Mouse (Mus musculus) liver, embryonic 13.5 days (tissue): ENCODE measurements around the gene Fam53b. TPM values are rescaled to one million over a fixed set of nuclear protein-coding genes. Genes with fewer than 3 reads are reported as not detected.

Source experiments
- ATAC-seq: fragments of 200-750 bp; cut with Nextera tagmentation; 2 replicates; pipeline ENCODE4 v1.8.0; 2017; ENCODE audit warnings: low read depth, mild to moderate bottlenecking, moderate number of reproducible peaks, moderate library complexity
- DNase-seq: peaks from one replicate; pipeline ENCODE4 v3.0.0; 2022
- H3K27ac ChIP-seq: fragments of 300-500 bp; sonication (generic); 2 replicates; pipeline ENCODE4 v1.5.1; 2015; ENCODE audit warnings: moderate library complexity, mild to moderate bottlenecking, inconsistent platforms
- H3K27me3 ChIP-seq: fragments of 300-500 bp; sonication (generic); 2 replicates; pipeline ENCODE4 v1.6.1; 2015; ENCODE audit warnings: mild to moderate bottlenecking, inconsistent platforms
- H3K36me3 ChIP-seq: fragments of 300-500 bp; sonication (generic); 2 replicates; pipeline ENCODE4 v1.6.1; 2015; ENCODE audit warnings: mild to moderate bottlenecking, inconsistent platforms
- H3K4me1 ChIP-seq: fragments of 300-500 bp; sonication (generic); replicated peaks from 2 replicates; pipeline ENCODE4 v1.6.1; 2015; ENCODE audit warnings: inconsistent platforms
- H3K4me2 ChIP-seq: fragments of 300-500 bp; sonication (generic); 2 replicates; pipeline ENCODE4 v1.6.1; 2015; ENCODE audit warnings: inconsistent platforms, mild to moderate bottlenecking, moderate library complexity
- H3K4me3 ChIP-seq: fragments of 300-500 bp; sonication (generic); replicated peaks from 2 replicates; pipeline ENCODE4 v1.5.1; 2015; ENCODE audit warnings: mild to moderate bottlenecking, inconsistent platforms
- H3K9ac ChIP-seq: fragments of 300-500 bp; sonication (generic); 2 replicates; pipeline ENCODE4 v1.6.1; 2015; ENCODE audit warnings: mild to moderate bottlenecking, inconsistent platforms
- H3K9me3 ChIP-seq: fragments of 300-500 bp; sonication (generic); replicated peaks from 2 replicates; pipeline ENCODE4 v1.6.1; 2016; ENCODE audit warnings: inconsistent platforms
- WGBS: fragments of 180-500 bp; shearing (Covaris S2); methylation state at CpG from one replicate; pipeline ENCODE4 v1.1.7; 2015; ENCODE audit not compliant: insufficient replicate concordance; 5-methylcytosine and 5-hydroxymethylcytosine counted together
- polyA plus RNA-seq: library from polyadenylated mRNA; unstranded; fragments of >200 nt; fragmentation: Nextera tagmentation; extraction: Ambion mirVana; gene quantifications from 2 replicates; pipeline ENCODE4 v1.2.1, GENCODE M21; 2015

Gene Fam53b
- polyA plus RNA-seq, 1 experiment from 2014 or later = 19.1 TPM

DNA sequence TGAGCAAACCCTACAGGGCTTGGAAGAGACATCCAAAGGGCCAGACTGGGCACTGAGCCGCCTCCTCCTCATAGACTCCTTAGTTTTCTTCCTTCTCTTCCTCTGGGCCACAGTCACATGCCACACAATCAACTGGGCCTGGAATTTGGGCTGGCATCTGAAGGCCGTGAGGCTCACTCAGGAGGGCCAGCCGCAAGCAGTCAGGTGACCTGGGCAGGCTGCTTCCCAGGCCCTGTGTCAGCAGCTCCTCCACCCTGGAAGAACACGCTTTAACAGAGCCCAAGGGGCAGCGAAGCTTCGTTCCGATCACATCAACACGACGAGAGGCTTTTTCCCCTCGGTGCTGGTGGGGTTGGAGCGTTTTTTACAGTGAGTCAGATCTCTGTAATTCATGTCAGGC is 11.0 kb downstream of the Fam53b start:
- DNase-seq = no peak
- Histone ChIP-seq H3K4me3 (no peak overlapping the region), H3K9me3 (no peaks in the 10 kb centered on the region), H3K27ac (peak overlapping the region; percentile 10; the same call in 1 of the 2 replicates), H3K4me2 (no peak overlapping the region), H3K9ac (no peak overlapping the region), H3K36me3 (0 out of 2 replicates have a peak, but pooled peaks cover 3% of the 10 kb centered on the region), H3K4me1 (peaks cover 92% of the 10 kb centered on the region), H3K27me3 (no peaks in the 10 kb centered on the region)
- ATAC-seq = no peak
- WGBS = 83% methylated on average over 11 of the region's 11 CpGs

DNA sequence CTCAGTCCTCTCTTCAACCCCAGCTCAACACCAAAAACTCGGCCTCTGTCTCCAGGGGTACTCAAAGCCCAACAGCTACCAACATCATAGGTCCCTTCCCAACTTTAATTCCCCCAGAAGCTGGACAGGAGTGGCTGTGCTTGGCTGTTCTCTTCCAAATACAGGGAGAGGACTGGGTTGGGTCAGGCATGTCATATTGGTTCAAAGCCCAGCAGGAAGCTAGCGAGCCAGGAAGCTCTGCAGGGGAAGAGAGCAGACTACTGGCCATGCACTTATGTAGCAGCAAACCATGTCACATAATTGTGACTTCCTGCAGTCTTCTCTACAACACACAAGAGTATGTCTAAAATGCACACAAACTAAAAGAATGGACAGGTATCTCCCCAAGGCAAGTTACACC is 11.6 kb downstream of the Fam53b start:
- H3K4me1 ChIP-seq = peaks cover 86% of the 10 kb centered on the region
- H3K9me3 ChIP-seq = no peaks in the 10 kb centered on the region
- H3K4me3 ChIP-seq = no peak overlapping the region
- H3K27ac ChIP-seq = peak overlapping the region; percentile 11; the same call in 1 of the 2 replicates
- H3K4me2 ChIP-seq = no peak overlapping the region
- ATAC-seq = no peak
- H3K9ac ChIP-seq = no peak overlapping the region
- DNase-seq = no peak
- 72% methylated on average over 2 of the region's 2 CpGs for WGBS
- H3K27me3 ChIP-seq = no peaks in the 10 kb centered on the region
- H3K36me3 ChIP-seq = 0 out of 2 replicates have a peak, but pooled peaks cover 3% of the 10 kb centered on the region

- Histone ChIP-seq H3K27me3 (no peaks in the 10 kb centered on the region), H3K4me2 (no peak overlapping the region), H3K36me3 (0 out of 2 replicates have a peak, but pooled peaks cover 3% of the 10 kb centered on the region), H3K9me3 (no peaks in the 10 kb centered on the region), H3K27ac (peak overlapping the region; percentile 11; the same call in 1 of the 2 replicates), H3K4me3 (no peak overlapping the region), H3K4me1 (peaks cover 80% of the 10 kb centered on the region), H3K9ac (no peak overlapping the region)
- no peak for DNase-seq
- 73% methylated on average over 5 of the region's 5 CpGs for WGBS
- ATAC-seq = no peak
These were observed 12.2 kb downstream of the Fam53b start for GRCm38 (mm10) chr7:132801509-132801908.

- no peak for ATAC-seq
- no peak for DNase-seq
- peak overlapping the region; percentile 54 for H3K27ac ChIP-seq
These were observed 12.8 kb downstream of the Fam53b start for GRCm38 (mm10) chr7:132800868-132801267.

DNA sequence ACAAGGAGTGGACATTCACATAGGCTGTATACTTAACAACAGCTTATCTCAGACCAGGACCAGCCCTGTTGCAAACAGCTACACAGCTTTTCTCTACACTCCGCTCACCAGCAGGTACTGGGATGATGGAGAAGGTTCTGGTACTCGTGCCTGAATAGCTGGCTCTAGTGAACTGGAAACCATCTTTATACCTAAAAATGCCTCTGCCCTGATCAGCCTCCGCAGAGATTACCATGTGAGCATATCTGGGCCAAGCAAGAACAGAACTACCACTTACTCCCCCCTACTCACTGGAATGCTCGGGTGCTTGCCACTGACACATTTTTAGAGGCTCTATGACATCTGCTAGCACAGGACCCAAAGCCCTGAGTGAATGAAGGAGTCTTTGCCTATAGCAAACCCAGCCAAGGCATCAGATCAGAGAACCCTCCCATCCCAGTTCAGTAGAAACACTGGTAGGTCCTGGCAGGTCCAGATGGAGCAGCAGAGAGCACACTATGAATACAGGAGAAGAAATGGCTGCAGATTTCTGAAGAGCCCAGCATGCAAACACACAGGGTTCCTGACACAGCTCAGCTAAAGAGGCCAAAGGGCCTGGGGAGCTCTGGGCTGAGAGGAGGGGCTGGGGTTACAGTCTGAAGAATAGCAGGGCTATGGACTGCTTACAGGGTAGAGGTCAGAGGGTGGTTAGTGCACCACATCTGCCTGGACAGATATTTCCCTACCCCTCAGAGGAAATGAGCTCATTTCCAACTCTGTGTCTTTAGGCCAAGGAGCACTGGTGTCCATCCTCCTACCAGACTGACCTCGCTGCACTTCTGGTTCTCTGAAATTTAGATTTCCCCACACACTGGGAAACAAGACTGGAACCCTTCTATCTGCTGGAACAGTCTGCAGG is 14.3 kb downstream of the Fam53b start:
- no peaks in the 10 kb centered on the region for H3K27me3 ChIP-seq
- ATAC-seq (no peak), DNase-seq (no peak)
- H3K9ac ChIP-seq = no peak overlapping the region
- H3K4me2 ChIP-seq = no peak overlapping the region
- WGBS = 76% methylated on average over 5 of the region's 5 CpGs
- no peak overlapping the region for H3K4me3 ChIP-seq
- H3K27ac ChIP-seq = peak overlapping the region; percentile 54; the same call in 1 of the 2 replicates
- peaks cover 64% of the 10 kb centered on the region for H3K4me1 ChIP-seq
- 0 out of 2 replicates have a peak, but pooled peaks cover 3% of the 10 kb centered on the region for H3K36me3 ChIP-seq
- no peaks in the 10 kb centered on the region for H3K9me3 ChIP-seq

More at GRCm38 (mm10) chr7:132800868-132801267, 12.8 kb downstream of the Fam53b start:
- Histone ChIP-seq H3K4me2 (no peak overlapping the region), H3K4me3 (no peak overlapping the region), H3K36me3 (0 out of 2 replicates have a peak, but pooled peaks cover 3% of the 10 kb centered on the region), H3K4me1 (peaks cover 76% of the 10 kb centered on the region), H3K9me3 (no peaks in the 10 kb centered on the region), H3K9ac (no peak overlapping the region), H3K27me3 (no peaks in the 10 kb centered on the region)
- 86% methylated on average over 10 of the region's 10 CpGs for WGBS

DNA sequence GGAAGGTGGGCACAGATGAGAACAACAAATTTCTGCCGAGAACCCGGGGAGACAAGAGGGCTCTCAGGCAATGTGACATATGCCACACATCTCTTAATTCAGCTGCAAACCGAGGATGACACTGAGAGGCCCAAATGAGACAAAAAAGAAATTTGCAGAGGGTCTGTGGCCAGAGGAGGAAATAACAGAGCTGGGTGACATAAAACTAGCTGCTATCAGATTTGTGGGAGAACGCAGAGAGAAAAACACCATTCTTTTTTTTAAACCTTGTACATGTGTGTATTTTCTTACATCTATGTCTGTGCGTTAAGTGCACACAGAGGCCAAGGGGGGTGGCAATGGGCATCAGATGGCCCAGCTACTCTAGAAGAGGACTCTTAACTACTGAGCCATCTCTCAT is 18.5 kb downstream of the Fam53b start:
- Histone ChIP-seq H3K9me3 (no peaks in the 10 kb centered on the region), H3K4me3 (no peak overlapping the region), H3K9ac (no peak overlapping the region), H3K27ac (no peak overlapping the region), H3K4me2 (no peak overlapping the region), H3K27me3 (no peaks in the 10 kb centered on the region), H3K4me1 (peaks cover 50% of the 10 kb centered on the region), H3K36me3 (0 out of 2 replicates have a peak, but pooled peaks cover 3% of the 10 kb centered on the region)
- WGBS = 71% methylated on average over 5 of the region's 5 CpGs
- ATAC-seq (no peak), DNase-seq (no peak)

GRCm38 (mm10) chr7:132793467-132793866 is 20.2 kb downstream of the Fam53b start:
- no peak for DNase-seq

DNA sequence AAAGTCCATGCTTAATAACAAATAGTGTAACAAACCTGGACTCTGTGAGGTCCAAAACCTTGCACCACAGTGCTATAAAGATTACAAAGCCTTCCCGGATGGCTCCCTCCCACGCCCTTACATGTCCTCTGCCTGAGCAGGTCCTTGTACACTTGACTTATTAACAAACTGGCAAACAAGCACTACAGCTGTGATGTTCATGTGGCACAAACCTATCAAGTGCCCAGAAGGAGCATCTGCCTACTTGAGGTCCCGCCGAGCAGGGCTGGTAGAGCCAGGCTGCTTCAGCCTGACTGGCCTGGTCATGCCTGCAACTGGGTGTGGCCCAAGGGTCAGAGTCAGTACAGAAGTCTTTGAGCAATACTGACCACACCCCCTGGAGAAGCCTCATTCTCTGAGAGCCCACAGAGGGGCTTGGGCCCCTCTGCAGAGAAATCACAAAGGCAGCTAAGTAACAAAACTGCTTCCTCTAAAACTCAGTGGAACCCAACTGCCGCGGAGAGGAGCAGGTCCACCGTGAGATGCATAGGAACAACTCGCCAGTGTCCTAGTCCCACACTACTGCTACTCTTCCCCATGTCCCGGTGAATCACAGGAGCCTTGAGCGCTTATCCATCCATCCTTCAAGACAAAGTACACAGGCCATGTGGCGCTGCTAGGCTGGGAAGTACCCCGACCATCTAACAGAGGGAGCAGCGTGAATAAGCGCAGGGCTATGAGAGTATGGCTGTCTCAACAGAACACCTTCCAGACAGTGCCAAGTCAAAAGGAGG is 23.1 kb downstream of the Fam53b start:
- Histone ChIP-seq H3K4me3 (no peak overlapping the region), H3K4me1 (peaks cover 58% of the 10 kb centered on the region), H3K9me3 (no peaks in the 10 kb centered on the region), H3K27ac (no peak overlapping the region), H3K4me2 (no peak overlapping the region), H3K27me3 (no peaks in the 10 kb centered on the region), H3K9ac (no peak overlapping the region), H3K36me3 (no peaks in the 10 kb centered on the region)
- DNase-seq = no peak
- ATAC-seq = no peak
- 70% methylated on average over 14 of the region's 14 CpGs for WGBS

More at GRCm38 (mm10) chr7:132793467-132793866, 20.2 kb downstream of the Fam53b start:
- Histone ChIP-seq H3K4me1 (peaks cover 37% of the 10 kb centered on the region), H3K9ac (no peak overlapping the region), H3K27ac (no peak overlapping the region), H3K4me2 (no peak overlapping the region), H3K4me3 (no peak overlapping the region), H3K27me3 (no peaks in the 10 kb centered on the region), H3K36me3 (0 out of 2 replicates have a peak, but pooled peaks cover 1% of the 10 kb centered on the region), H3K9me3 (no peaks in the 10 kb centered on the region)
- WGBS = 64% methylated on average over 6 of the region's 6 CpGs
- ATAC-seq = no peak

- 88% methylated on average over 13 of the region's 13 CpGs for WGBS
- no peak overlapping the region for H3K27ac ChIP-seq
- DNase-seq (no peak), ATAC-seq (no peak)
- H3K4me1 ChIP-seq = peaks cover 62% of the 10 kb centered on the region
- no peak overlapping the region for H3K4me3 ChIP-seq
- H3K9me3 ChIP-seq = no peaks in the 10 kb centered on the region
- H3K9ac ChIP-seq = no peak overlapping the region
- H3K4me2 ChIP-seq = no peak overlapping the region
- no peaks in the 10 kb centered on the region for H3K27me3 ChIP-seq
- H3K36me3 ChIP-seq = no peaks in the 10 kb centered on the region
These were observed 24.9 kb downstream of the Fam53b start for GRCm38 (mm10) chr7:132788826-132789225.

DNA sequence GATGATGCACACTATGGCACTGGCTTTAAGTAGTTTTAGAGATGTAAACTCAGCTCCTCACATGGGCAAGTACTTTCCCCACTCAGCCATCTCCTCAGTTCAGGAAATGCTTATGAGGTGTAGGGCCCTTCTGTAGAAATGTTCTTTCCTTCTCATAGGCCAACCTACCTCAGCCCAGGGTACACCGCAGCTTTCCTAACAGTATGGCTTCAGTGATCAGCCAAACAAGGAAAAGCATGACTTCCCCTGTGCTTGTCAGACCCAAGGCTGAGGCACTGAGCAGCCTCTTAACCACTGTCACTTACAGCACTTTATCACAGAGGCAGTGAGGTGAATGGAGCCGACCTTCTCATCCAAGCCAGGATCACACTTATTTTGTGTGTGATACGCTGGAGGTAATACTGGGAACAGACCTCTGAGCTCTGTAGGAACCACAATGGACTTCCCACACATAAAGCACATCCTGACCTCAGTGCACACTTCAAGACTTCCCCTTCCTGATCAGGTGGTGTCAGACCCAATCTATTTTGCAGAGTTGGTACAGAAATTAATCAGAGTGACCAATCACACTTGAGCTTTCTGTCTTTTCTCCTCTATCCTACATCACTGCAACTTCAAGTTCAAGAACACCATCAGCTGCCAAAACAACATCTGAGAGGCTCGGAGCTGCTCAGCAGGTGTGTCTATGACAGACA is 26.0 kb downstream of the Fam53b start:
- WGBS = 56% methylated on average over 4 of the region's 4 CpGs
- ATAC-seq = no peak
- Histone ChIP-seq H3K4me2 (no peak overlapping the region), H3K4me3 (no peak overlapping the region), H3K27ac (peak overlapping the region; percentile 41), H3K4me1 (peaks cover 70% of the 10 kb centered on the region), H3K27me3 (no peaks in the 10 kb centered on the region), H3K9ac (no peak overlapping the region), H3K9me3 (no peaks in the 10 kb centered on the region), H3K36me3 (no peaks in the 10 kb centered on the region)
- DNase-seq = no peak

DNA sequence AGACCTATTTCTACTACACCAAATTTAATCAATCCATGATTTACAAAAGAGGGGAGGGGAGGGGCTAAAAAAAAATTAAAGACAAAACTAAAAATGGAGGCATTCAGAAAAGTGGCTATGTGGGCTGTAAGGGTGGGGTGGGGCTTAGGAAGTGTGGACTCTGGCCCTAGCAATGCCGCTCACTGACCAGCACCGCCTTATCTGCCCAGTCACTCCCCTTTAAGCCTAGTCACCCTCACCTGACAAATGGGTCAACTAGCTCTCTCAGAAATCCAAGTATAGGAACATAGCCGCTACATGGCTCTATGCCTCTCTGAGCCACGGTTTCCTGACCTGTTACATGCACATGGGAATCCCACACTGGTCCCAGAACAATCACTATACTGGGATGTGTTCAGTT is 26.7 kb downstream of the Fam53b start:
- Histone ChIP-seq H3K36me3 (no peaks in the 10 kb centered on the region), H3K4me2 (no peak overlapping the region), H3K4me3 (no peak overlapping the region), H3K9ac (no peak overlapping the region), H3K27me3 (no peaks in the 10 kb centered on the region), H3K9me3 (no peaks in the 10 kb centered on the region), H3K27ac (peak overlapping the region; percentile 41), H3K4me1 (peaks cover 73% of the 10 kb centered on the region)
- no peak for DNase-seq
- WGBS = 71% methylated on average over 4 of the region's 4 CpGs
- no peak for ATAC-seq
